Comparison of ENCODE assay signal across 16 mouse cellular contexts in the genomic region with DNA sequence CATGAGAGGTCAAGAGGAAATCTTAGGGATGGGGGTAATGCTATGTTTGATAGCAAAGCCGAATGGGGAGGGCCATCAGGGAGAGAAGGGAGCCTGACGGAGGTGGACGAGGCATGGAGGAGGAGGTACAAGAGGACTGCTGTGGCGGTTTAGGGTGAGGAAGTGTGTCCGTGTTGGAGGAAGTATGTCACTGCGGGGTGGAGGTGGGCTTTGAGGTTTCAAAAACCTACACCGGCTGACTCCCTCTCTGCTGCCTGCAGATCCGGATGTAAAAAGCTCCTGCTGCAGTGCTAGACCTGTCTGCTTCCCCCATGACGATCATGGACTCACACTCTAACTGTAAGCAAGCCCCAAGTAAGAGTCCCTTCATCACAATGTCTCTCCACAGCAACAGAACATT. TPM values are rescaled to one million over a fixed set of nuclear protein-coding genes. Genes with fewer than 3 reads are reported as not detected.
"Had no signal": no experiment of that assay in that cellular context is flagged by ENCODE, and none has a peak within 500 bp of the region (broad histone marks: within the 10 kb centered on the region; RNA-seq: fewer than 3 reads in every experiment).

No protein-coding gene starts in this region.

- H3K27ac ChIP-seq: limb, embryonic 12.5 days; liver, embryonic 14.5 days; midbrain, embryonic 15.5 days; neural tube, embryonic 12.5 days; stomach, embryonic 15.5 days had no signal

- H3K4me2 ChIP-seq: limb, embryonic 12.5 days; midbrain, embryonic 11.5 days; midbrain, embryonic 15.5 days; neural tube, embryonic 12.5 days; stomach, embryonic 15.5 days had no signal

- DNase-seq: kidney, adult 2 months; kidney, postnatal 25 days; layer of hippocampus, postnatal 36 days; lung, adult 18-20 months; retina, postnatal 1 day; right cerebral cortex, postnatal 4 days; spleen, adult 18-20 months had no signal

- H3K4me3 ChIP-seq: limb, embryonic 12.5 days; megakaryocyte, embryonic 14.5 days; midbrain, embryonic 15.5 days; neural tube, embryonic 12.5 days; stomach, embryonic 15.5 days had no signal

- H3K36me3 ChIP-seq: limb, embryonic 12.5 days; midbrain, embryonic 15.5 days; neural tube, embryonic 12.5 days; stomach, embryonic 15.5 days had no signal

- H3K4me1 ChIP-seq: neural tube, embryonic 12.5 days had no signal

- ATAC-seq: intestine, embryonic 16.5 days; midbrain, embryonic 15.5 days had no signal

- H3K27me3 ChIP-seq: midbrain, embryonic 15.5 days; neural tube, embryonic 12.5 days; stomach, embryonic 15.5 days had no signal

- H3K9ac ChIP-seq: limb, embryonic 12.5 days; liver, embryonic 14.5 days; midbrain, embryonic 15.5 days; neural tube, embryonic 12.5 days; stomach, embryonic 15.5 days had no signal

- H3K9me3 ChIP-seq: limb, embryonic 12.5 days; midbrain, embryonic 15.5 days; neural tube, embryonic 12.5 days; stomach, embryonic 15.5 days had no signal

RNA-seq across cellular contexts. Expression of a gene that starts 2.7 kb away (rescaled TPM):
- total RNA-seq: monocyte, adult 5-6 weeks had no signal
- polyA plus RNA-seq: limb, embryonic 12.5 days had no signal
